Mouse (Mus musculus) stomach, postnatal 0 days (tissue): ENCODE measurements at regions not wholly inside any gene's neighbourhood (a gene's known extent, or its start where the extent isn't known, plus 50 kb on each side); places are given as distances from the start of the nearest gene placed in this dataset.
A peak's percentile ranks its signal among the peaks of the same experiment; 100 is the strongest.

Experiments used
- ATAC-seq: fragments of 200-750 bp; cut with Nextera tagmentation; 2 replicates; pipeline ENCODE4 v1.8.0; 2017; ENCODE audit not compliant: low FRiP score, low TSS enrichment
- DNase-seq: peaks from one replicate; pipeline ENCODE4 v3.0.0-alpha.2; 2016; ENCODE audit warnings: low spot score
- H3K27ac ChIP-seq: fragments of 300-500 bp; sonication (generic); replicated peaks from 2 replicates; pipeline ENCODE4 v1.5.1; 2014; ENCODE audit warnings: mild to moderate bottlenecking, control low read depth
- H3K27me3 ChIP-seq: fragments of 300-500 bp; sonication (generic); 2 replicates; pipeline ENCODE4 v1.6.1; 2014; ENCODE audit warnings: low read length; ENCODE audit not compliant: control insufficient read depth, insufficient read depth
- H3K36me3 ChIP-seq: fragments of 300-500 bp; sonication (generic); 2 replicates; pipeline ENCODE4 v1.6.1; 2014; ENCODE audit warnings: low read length, mixed read lengths; ENCODE audit not compliant: control insufficient read depth, insufficient read depth
- H3K4me1 ChIP-seq: fragments of 300-500 bp; sonication (generic); replicated peaks from 2 replicates; pipeline ENCODE4 v1.6.1; 2014; ENCODE audit warnings: antibody characterized with exemption; ENCODE audit not compliant: control insufficient read depth, insufficient read depth
- H3K4me2 ChIP-seq: fragments of 300-500 bp; sonication (generic); replicated peaks from 2 replicates; pipeline ENCODE4 v1.6.1; 2014; ENCODE audit warnings: low read depth, mild to moderate bottlenecking, control low read depth, moderate library complexity
- H3K4me3 ChIP-seq: fragments of 300-500 bp; sonication (generic); 2 replicates; pipeline ENCODE4 v1.5.1; 2014; ENCODE audit warnings: low read depth, low read length, control low read depth
- H3K9ac ChIP-seq: fragments of 300-500 bp; sonication (generic); 2 replicates; pipeline ENCODE4 v1.6.1; 2014; ENCODE audit warnings: mild to moderate bottlenecking, low read length, control low read depth, mixed read lengths
- H3K9me3 ChIP-seq: fragments of 300-500 bp; sonication (generic); 2 replicates; pipeline ENCODE4 v1.6.1; 2016; ENCODE audit warnings: low read length; ENCODE audit not compliant: control insufficient read depth
- CTCF ChIP-seq: IDR thresholded peaks from 2 replicates; pipeline ENCODE4 v1.5.1; 2016; ENCODE audit warnings: antibody characterized with exemption, low read depth, mild to moderate bottlenecking, moderate library complexity
- EP300 ChIP-seq: optimal IDR thresholded peaks from 2 replicates; pipeline ENCODE3; 2016; ENCODE audit warnings: antibody characterized with exemption
- WGBS: fragments of 180-500 bp; shearing (Covaris S2); extraction: QIAGEN DNeasy Blood & Tissue Kit; methylation state at CpG from one replicate; pipeline ENCODE4 v1.1.7; 2014; 5-methylcytosine and 5-hydroxymethylcytosine counted together

DNA sequence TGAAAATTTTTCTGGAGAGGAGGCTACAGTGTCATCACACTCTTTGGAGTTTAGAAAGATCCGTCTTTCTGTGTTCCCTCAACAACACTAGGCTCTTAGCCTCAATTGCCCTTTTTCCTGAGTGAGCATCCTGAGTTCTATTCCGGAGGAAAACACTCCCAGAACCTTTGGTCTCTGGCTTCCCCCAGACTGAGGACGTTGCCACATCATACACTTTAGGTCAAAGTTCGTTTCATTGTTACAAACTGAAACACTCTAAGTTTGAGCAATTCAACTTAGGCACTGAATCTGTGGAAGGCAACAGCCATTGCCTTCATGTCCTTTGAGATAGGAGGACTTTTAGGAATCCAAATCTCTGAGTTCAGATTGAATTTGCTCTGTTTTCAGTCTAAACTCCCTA, 85.0 kb downstream of the Arl4a start:
- H3K27ac ChIP-seq, result no peak overlapping the region

GRCm38 (mm10) chr12:39951911-39952310, 85.9 kb downstream of the Arl4a start:
- WGBS, result 64% methylated on average over 6 of the region's 6 CpGs
- Histone ChIP-seq H3K27ac (0 out of 2 replicates have a peak overlapping the region, but pooled peaks have one; percentile 24), H3K9ac (no peak overlapping the region), H3K36me3 (no peaks in the 10 kb centered on the region), H3K27me3 (no peaks in the 10 kb centered on the region), H3K4me3 (no peak overlapping the region), H3K4me2 (no peak overlapping the region), H3K4me1 (no peaks in the 10 kb centered on the region), H3K9me3 (no peaks in the 10 kb centered on the region)
- no peak for TF ChIP-seq EP300
- TF ChIP-seq CTCF, result no peak
- peak; percentile 41 for DNase-seq
- ATAC-seq, result peak; percentile 64

More for the DNA sequence above, 85.0 kb downstream of the Arl4a start:
- no peaks in the 10 kb centered on the region for H3K9me3 ChIP-seq
- H3K36me3 ChIP-seq, result no peaks in the 10 kb centered on the region
- H3K4me1 ChIP-seq, result no peaks in the 10 kb centered on the region
- H3K9ac ChIP-seq, result no peak overlapping the region
- H3K27me3 ChIP-seq, result no peaks in the 10 kb centered on the region
- WGBS, result 60% methylated on average over 4 of the region's 4 CpGs
- ATAC-seq (no peak), DNase-seq (no peak)
- no peak for TF ChIP-seq EP300
- no peak for TF ChIP-seq CTCF
- H3K4me2 ChIP-seq, result no peak overlapping the region
- no peak overlapping the region for H3K4me3 ChIP-seq

- no peak for TF ChIP-seq CTCF
- no peak for TF ChIP-seq EP300
- no peak overlapping the region for H3K4me3 ChIP-seq
- 53% methylated on average over 7 of the region's 7 CpGs for WGBS
- no peak overlapping the region for H3K27ac ChIP-seq
- no peaks in the 10 kb centered on the region for H3K27me3 ChIP-seq
- ATAC-seq, result peak; percentile 95
- no peaks in the 10 kb centered on the region for H3K9me3 ChIP-seq
- no peaks in the 10 kb centered on the region for H3K4me1 ChIP-seq
- no peaks in the 10 kb centered on the region for H3K36me3 ChIP-seq
- H3K4me2 ChIP-seq, result no peak overlapping the region
- DNase-seq, result peak; percentile 87
- no peak overlapping the region for H3K9ac ChIP-seq
Measured at GRCm38 (mm10) chr12:39950270-39950801, 87.5 kb downstream of the Arl4a start.

DNA sequence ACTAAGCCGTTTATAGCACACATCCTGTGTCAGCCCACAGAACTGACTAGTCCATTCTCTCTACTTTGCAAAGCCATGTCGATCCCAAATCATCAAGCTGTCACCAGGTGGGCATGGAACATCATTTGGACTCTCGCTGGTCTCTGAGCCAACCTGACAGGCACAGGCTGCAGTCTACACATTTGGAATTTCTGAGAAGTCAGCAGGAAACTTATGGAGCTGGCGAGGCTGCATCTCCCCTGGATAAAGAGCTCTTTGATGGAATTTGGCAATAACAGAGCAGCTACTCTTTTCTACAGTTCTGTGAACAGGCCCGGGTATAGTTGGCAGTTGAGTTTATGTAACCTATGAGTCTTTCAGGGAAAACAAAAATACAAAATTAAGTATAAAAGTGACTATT, 94.9 kb downstream of the Arl4a start:
- H3K4me3 ChIP-seq, result no peak overlapping the region
- H3K4me1 ChIP-seq, result no peaks in the 10 kb centered on the region
- no peak overlapping the region for H3K4me2 ChIP-seq
- ATAC-seq (no peak), DNase-seq (no peak)
- no peaks in the 10 kb centered on the region for H3K36me3 ChIP-seq
- H3K27ac ChIP-seq, result no peak overlapping the region
- H3K9ac ChIP-seq, result no peak overlapping the region
- WGBS, result 69% methylated on average over 5 of the region's 5 CpGs
- no peaks in the 10 kb centered on the region for H3K9me3 ChIP-seq
- TF ChIP-seq CTCF, result no peak
- no peak for TF ChIP-seq EP300
- H3K27me3 ChIP-seq, result no peaks in the 10 kb centered on the region

- no peak for TF ChIP-seq CTCF
- TF ChIP-seq EP300, result no peak
- Histone ChIP-seq H3K4me1 (no peaks in the 10 kb centered on the region), H3K9ac (no peak overlapping the region), H3K36me3 (no peaks in the 10 kb centered on the region), H3K9me3 (no peaks in the 10 kb centered on the region), H3K27me3 (no peaks in the 10 kb centered on the region), H3K4me3 (no peak overlapping the region), H3K27ac (no peak overlapping the region), H3K4me2 (no peak overlapping the region)
- 44% methylated on average over 1 of the region's 1 CpGs for WGBS
- ATAC-seq (no peak), DNase-seq (no peak)
Measured at GRCm38 (mm10) chr12:39941162-39941561, 96.7 kb downstream of the Arl4a start.

GRCm38 (mm10) chr12:39939017-39939416, 98.8 kb downstream of the Arl4a start:
- Histone ChIP-seq H3K27me3 (no peaks in the 10 kb centered on the region), H3K4me1 (no peaks in the 10 kb centered on the region), H3K36me3 (no peaks in the 10 kb centered on the region), H3K9ac (no peak overlapping the region), H3K4me2 (no peak overlapping the region), H3K27ac (no peak overlapping the region), H3K9me3 (no peaks in the 10 kb centered on the region), H3K4me3 (no peak overlapping the region)
- ATAC-seq, result no peak
- DNase-seq, result no peak
- TF ChIP-seq CTCF (no peak), EP300 (no peak)
